Mouse (Mus musculus): ENCODE data around the gene Rab38.

The Rab38 gene

DNA sequence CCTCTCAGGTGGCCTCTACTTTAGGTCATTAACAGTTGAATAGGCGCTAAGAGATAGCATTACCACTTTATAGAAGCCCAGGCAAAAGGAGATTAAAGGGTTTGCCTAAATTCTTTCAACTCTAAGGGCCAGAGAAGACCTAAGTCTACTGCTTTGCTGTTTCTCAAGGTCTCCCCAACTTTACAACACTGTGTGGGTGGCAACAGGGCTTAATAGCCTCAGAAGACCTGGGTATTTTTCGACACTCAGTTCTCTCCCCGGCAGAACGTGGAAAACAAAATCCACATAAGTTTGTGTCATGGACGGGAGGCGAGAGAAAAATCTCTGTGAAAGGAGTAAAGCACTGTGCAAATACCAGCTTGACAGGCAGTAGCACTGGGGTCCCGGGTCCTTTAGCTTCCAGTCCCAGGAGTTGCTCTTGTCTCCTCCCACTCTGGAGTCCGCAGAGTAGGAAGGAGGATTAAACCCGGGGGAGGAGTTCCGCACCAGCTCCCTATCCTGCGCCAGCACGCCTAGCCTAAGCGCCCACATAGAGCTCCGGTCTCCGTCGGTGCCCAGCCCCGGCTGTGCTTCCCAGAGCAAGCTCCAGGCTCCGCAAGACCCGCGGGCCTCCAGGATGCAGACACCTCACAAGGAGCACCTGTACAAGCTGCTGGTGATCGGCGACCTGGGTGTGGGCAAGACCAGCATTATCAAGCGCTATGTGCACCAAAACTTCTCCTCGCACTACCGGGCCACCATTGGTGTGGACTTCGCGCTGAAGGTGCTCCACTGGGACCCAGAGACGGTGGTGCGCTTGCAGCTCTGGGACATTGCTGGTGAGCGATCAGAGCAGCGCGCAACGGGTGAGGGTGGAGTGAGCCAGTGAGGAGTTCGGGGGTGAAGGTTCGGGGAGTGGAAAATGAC, at the start of gene Rab38:
Rab38 (plus strand) TSS at position 488 of the 906 bp plus-strand sequence.
- peak; percentile 65 for DNase-seq

DNA sequence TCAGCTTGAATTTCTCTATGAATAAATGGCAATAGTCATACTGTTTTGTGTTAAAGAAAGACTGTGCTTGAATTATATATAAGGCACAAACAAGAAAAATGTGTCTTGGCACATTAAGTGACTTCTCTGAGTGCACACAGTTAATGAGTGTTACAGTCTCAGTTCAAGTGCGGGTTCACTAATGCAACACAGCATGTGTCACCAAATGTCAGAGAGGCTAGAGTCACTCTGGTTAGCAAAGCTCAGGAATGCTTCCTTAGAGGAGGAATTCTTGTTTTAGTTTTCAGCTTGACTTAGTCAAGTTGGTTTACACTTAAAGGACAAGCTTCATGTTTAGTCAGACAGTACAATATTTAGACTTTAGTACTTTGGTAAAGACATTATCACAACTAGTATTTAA, 35.5 kb upstream of the Rab38 start:
- peak; percentile 7 for DNase-seq

DNA sequence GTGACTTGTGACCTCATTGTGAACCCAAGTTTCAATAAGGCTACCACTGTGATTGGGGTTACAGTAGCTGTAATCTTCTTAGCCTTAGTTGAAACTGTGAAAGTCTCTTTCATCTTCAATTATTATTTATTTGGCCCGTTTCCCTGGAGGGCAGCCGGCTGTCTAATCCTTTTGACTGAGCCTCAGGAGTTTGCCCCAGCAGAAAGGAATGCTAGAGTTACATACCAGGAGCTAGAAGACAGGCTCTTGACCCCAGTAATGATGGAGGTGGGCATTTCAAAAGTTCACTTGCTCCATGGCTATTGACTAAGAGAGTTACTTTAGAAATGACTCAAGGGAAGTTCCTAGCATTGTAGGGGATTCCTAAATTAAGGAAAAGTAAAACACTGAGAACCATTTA, 34.3 kb upstream of the Rab38 start:
- peak; percentile 8 for DNase-seq

DNA sequence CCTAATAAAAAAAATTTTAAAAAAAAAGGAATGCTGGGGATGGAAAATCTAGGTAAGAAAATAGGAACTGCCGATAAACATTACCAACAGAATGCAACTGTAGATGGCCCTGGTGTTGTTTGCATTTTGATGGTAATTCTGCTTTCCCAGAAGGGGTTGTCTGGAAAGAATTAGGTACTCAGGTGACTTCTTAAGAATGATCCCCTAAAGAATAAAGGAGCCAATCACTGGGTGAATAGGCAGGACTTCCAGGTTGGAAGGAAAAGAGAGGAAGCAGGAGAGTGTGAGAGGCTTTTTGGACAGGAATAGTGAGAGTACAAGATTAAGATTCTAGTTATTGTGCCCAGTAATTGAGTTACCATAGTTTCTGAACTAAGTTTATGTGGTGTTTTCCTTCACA, 24.8 kb upstream of the Rab38 start:
- DNase-seq: no peak

DNA sequence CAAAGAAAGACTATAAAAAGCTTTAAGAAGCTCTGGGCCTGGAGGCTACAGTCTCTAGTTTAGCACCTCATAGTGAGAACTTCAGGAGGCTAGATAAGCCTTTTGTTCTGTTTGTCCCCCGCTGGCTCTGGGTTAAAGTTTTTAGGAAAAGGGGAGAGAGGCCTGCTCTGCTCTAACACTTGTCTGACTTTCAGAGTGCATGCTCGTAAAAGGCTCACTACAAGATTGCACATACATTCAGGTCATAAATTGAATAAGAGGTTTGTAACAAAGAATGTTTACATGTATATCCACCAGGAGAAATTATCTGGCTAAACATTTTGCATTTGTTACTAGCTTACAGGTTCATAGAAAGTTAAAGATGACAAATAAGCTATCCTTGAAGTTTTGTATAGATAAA, 23.6 kb upstream of the Rab38 start:
- no peak for DNase-seq

DNA sequence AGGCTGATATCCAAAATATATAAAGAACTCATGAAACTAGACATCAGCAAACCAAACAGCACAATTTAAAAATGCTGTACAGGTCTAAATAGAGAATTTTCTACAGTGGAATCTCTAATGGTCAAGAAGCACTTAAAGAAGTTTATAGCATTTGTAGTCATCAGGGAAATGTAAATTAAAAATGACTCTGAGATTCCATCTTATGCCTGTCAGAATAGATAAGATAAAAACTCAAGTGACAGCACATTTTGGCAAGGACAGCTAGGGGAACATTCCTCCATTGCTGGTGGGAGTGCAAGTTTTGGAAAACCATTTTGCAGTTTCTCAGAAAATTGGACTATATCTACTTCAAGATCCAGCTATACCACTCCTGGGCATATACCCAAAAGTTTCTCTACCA, 8.3 kb upstream of the Rab38 start:
- DNase-seq: no peak

DNA sequence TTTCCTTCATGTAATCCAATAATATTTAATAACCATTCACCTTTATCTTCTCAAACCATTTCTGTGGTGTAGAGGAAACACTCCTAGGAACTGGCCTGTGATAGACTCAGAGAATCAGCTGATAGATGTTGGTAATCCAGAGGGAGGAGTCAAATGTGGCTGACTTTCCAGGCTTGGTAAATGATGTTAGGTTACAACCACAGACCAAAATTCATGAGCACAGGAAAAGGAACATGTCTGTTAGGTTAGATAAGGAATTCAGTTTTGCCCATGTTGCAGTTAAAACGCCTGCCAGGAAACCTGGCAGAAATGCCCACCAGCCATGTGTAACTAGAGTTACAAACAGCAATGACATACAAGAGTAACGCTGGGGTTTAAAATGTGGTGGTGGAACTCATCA, 6.2 kb upstream of the Rab38 start:
- no peak for DNase-seq

DNA sequence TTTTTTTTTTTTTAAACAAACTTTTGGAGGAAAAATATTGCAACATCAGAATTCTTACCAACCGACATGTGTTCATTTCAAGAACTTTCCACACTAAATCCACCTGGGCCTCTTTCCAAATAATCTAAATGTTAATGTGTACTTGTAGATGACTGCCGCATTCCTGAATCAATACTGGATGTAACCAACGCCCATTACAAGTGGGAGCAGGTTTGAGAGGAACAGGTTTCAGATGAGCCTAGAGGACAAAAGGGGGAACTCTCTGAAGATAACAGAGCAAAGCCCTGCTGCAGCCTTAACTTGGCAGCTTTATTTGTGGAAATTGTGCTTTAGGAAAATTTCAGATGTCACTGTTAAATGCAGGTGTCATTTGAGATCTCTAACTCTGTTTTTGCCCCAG, 4.3 kb upstream of the Rab38 start:
- no peak for DNase-seq

DNA sequence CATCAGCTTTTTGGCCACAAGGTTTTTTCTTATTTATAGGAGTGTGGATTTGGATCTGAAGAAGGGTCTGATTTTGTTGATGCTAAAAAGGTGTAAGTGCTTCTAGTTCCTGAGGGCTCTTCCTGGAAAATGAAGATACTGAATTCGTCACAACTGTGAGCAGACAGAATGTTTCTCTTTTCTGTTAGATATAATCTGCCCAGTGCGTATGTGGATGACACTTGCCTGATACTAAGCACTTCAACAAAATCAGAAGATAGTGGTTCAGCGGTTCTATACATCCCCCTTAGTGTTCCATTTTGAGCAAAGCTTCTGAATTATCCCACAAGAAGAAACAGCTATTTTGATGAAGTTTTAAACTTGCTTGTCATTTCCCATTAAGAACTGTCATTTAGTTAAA, 2.6 kb upstream of the Rab38 start:
- no peak for DNase-seq

DNA sequence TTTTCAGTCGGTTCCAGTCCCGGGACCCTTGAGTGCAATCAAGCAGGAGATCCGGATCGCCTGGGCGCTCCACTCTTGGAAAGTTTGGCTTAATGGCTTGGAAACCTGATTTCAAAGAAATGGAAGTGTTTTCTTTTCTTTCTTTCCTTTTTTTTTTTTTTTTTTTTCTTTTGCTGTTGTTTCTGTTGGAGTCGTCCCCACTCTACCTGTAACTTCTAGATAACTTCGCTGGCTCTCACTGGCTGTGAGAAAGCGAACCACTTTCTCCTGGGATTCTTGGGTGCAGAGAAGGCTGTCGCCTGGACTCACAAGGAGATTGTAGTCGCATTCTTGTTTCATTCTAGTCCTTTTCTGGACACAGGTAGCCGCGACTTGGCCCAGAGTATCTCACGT, 615 bp downstream of the Rab38 start:
- no peak for DNase-seq

DNA sequence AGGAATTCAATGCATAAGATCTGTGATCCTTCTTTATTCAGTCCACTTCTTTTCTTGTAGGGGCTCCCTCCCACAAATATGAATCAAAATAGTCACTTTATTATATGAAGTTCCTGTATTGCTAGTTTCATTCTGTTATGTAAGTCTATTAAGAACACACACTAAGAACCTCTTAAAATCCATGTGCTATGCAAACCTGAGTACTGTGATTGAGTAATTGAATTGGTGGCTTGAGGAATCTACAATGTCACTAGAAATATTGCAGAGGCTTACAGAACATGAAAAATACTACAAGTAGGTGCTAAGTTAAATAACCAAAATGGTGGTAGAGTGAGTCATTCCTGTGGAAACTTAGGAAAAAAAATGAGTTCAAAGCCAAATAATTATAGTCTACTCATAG, 10.2 kb downstream of the Rab38 start:
- no peak for DNase-seq

DNA sequence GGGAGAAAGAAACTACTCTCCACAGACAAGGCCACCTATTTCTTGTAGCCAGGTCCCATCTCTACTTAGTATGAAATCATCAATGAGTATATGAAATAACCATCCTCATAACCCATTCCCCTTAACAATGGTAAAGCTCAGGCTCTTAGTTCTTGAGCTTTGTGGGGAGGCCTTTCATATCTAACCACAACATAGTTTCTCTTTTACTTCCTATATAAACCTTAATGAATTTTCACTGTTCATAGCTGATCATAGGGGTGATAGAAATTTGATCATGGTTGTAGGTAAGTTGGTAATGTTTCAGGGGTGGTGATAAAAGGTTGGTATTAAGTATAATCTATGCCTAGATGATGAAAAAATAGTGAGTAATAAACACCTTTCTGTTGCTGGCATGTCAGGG, 12.6 kb downstream of the Rab38 start:
- no peak for DNase-seq

DNA sequence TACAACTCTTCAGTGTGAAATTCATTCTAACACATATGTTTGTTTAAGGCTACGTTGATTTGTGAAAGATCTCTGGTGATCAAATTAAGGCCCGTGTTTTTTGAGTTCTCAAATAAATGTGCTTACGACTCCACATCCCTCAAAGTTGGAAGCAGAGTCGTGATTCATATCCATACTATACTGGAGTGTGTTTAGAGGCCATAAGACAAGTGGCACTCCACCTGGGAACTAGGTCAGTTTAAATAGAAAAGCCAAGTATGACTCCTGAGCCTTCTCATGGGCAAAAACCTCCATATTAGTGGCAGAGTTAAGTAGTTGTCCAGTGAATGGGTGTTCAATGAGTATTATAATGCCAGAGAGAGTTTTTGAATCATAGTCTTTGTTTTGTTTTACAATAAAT, 13.4 kb downstream of the Rab38 start:
- DNase-seq: no peak

DNA sequence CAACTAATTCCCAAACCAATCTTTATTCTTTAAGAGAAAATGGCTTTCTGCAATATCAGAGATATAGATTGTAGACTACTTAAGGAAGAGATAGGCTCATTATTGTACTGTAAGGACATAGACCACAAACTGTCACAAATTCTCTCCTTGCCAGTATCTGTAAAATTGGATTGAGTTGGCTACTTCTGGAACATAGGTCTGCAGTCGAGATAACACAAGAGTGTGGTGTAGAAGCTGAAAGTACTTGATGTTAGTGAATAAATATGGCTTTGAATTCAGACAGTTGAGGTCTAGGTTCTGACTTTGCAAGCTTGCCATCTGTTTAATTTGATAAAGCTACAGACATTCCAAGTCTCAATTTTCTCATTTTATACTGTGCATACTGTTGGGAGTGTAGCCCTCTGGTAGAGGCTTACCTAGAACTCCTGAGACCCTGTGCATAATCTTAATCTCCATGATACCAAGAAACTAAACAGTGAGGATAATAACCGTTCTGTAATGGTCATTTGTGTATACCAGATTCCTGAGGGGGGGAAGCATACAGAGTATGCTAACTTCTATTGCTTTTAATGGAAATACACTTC, 15.3 kb downstream of the Rab38 start:
- no peak for DNase-seq

DNA sequence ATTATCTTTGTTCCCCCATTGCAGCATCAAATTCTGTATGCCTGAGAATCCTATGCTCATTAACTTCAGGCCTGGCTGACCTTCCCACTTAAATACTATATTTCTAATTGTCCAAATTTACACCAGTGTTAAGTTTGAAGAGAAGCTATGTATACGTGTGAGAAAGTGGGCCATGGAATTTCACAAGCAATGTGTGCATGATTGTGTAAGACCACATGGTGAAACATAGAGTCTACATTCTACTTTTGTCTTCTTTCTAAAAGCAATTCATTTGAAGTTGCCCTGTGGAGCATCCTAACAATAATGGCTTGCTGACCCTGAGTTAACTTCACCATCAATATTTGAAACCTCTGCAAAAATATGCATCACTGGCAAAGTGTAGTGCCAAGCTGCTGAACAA, 23.2 kb downstream of the Rab38 start:
- DNase-seq: no peak

DNA sequence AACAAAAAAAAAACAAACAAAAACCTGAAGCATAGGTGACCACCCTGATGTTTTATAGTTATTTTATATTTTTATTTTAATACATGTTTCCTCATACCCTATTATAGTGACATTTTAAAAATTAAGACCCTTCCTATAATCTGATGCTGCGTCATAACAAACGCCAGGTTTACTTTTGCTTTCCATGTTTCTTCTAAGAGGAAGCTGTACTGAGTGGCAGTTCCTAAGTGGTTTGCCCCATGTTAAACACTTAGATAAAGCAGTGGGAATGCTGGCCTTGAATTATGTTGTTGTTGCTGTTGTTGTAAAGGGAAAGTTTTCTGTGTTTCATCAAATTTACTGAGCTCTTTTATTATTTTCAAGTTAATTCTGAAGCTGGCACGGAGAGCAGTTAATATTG, 27.8 kb downstream of the Rab38 start:
- DNase-seq: no peak

DNA sequence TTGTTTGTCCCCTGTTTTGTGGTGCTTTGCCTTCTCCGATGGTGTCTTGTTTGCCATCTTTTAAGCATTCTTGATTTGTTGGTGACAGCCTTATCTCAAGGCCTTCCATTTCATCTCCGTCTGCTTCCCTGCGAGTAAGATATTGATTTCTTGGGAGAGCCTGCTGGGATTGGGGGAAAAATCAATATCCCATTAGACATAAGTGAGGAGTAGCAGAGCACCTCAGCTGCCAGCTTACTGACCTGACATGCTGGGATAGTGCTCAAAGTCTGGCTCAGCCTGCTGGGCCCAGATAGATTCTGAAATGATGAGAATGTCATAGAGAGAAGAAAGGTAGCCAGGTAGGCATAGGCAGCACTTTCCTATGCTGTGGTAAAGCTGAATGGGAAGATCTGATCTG, 37.7 kb downstream of the Rab38 start:
- DNase-seq: no peak

DNA sequence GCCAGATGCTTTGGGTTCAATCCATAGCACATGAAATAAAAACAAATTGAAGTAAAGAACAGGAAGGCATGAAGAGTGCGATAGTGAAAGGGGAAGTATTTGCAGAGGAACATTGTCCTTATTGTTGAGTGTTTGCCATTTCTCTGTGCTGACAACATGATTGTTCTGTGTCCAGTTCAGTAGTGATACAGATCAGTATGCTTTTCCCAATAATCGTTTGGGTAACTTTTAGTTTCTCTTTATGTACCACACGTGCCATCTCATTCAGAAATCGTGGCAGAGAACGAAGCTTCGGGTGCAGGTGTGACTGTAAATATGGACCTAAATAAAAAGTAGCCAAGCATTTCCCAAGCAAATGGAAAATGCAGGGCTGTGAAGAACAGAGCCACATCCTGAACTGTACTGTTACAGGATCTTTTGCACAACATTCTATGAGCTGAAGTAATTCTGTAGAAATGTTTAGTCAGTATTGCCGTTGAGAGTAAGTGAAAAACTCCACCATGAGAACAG, 52.1 kb downstream of the Rab38 start:
- no peak for DNase-seq

DNA sequence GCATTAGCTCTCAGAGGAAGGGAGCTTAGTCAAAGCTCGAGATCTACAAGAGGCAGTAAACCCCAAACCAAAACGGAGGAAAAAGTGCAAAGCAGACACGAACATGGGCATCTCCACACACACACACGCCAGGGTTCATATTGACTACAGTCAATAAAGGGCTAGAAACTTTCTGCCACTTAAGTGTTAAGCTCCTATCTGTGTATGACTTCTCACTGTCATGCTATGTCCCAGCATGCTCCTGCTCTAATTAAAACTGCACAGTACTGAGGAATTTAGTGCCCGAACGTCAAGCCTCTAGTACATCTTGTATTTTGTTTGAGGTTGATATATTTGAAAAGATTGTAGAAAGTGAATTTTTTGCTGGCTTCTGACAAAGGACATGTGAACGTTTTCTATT, 52.6 kb downstream of the Rab38 start:
- DNase-seq: no peak

DNA sequence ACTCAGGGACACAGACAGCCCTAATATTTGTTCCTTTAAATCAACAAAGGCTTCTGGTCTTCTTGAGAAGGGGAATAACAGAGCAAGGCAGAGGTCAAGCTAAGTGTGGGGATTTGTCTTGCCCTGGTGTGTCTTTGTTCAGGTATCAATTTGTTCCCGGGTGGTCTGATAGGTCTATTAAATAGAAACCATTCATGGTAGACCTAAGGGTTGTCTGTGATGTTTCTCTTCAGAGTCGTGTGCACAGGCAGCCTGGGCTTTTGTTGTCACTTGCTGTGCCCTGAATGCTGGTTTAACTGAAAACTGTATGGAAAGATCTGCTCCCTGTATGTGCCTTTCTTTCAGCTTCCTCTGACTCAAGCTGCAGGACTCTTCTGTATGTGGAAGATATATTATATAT, 60.9 kb downstream of the Rab38 start:
- no peak for DNase-seq

DNA sequence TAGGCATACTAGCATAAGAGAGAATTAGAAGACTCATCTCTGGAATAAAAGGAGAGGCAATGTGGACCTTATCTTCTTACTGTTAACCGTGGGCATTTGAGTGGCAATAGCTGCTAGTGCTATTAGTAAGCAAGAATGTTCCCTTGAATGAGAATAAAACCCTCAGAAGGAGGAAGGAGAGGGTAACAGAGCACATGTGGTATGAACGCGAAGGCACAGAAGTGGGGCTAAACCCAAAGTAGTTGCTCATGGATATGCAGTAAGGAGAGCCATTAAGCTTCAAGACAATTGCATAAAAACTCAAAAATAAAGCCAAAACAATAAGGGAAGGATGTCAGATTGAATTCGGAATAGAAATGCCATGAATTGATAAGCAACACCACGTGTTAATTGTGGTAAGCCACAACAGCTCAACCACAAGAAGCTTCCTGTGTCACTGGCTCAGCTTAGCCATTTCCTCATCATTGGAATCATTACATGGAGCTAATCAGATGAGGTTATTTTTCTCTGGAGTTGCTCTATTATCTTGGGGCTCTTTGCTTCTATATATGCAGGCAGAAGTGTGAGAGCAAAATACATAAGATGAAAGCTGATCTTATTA, 72.2 kb downstream of the Rab38 start:
- DNase-seq: no peak

DNA sequence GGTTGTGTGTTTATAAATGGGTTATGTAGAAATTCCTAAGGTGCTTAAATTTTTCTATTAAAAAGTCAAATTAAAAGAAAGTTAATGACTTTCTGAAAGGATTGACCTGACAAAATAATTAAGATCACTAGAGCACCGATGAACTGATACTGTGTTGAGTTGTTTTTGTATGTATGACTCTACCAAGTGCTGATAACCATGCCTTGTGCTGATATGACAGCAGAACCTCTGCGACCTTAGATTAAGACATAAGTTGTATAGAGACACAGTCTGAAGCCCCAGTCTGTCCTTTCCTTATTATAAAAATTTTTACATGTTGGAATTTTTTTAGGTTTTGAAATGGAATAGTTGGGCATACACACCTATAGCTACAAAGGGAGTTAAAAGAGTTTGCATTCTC, 79.7 kb downstream of the Rab38 start:
- DNase-seq: no peak

DNA sequence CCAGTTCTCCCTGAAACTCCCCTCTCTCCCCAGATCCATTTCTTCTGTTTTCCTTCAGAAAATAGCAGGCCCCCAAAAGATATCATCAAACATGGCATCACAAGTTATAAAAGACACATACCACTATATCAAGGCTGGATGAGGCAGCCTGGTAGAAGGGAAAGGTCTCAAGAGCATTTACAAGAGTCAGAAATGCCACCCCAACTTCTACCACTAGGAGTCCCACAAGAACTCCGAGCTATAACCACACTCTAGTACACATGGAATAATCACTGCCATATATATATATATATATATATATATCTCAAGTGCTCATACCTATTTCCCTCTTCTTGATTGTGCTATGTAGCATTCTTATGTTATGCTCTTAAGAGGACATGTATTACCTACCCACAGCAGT, 92.4 kb downstream of the Rab38 start:
- DNase-seq: no peak

DNA sequence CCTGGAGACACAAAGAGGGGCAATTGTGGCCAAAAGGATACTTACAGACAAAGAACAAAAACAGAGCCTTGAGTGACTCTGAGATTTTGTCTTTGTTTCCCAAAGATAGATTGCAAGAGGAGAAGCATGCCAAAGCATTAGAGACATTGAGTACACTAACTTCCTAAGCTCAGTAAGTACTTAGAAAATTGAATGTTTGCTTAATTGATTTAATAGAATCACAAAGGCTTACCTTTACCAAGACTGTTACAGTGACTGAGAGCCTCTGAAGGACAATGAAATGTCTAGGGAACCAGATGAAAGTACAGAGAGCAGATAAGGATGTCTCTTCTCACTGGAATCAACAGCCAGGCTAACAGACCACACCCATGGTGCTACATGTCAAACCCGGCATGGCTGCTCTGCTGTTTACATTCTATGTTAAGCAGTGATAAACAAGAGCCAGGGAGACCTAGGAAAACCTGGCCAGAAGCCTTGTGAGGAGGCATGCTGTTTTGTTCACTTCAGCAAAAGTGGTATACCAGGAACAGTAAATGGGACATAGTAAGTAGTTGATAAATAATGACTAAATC, 97.1 kb downstream of the Rab38 start:
- DNase-seq: no peak

Data from kidney, postnatal 14 days (tissue).